ENCODE assay signal across 19 mouse cellular contexts in the genomic region with DNA sequence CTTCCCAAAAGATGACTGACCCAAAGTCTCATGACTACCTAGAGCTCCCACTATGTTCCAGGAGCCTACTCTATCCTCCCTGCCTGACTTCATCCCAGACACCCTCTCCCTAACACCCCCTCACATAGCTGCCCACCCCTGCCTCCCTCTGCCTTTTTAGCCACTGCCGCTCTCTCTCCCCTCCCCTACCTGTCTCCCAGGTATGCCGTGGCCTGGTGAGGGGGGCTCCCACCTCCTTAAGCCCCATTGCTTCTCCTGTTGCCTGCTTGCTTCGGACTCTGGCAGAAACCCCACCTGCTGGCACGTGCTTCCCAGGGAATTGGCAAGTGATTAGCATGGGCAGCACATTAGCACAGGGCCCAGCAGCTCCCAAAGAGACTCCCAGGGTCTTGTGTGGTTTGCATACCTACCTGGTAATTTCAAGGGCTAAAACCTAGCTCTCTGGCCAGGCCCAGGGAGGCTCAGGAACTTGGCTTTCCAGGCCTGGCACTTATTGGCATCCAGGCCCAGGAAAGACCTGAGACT. TPM values are rescaled to one million over a fixed set of nuclear protein-coding genes. Genes with fewer than 3 reads are reported as not detected.
A peak's percentile ranks its signal among the peaks of the same experiment; 100 is the strongest.
DNase-seq lines count a peak whose midpoint lies in the region; ATAC-seq lines count a peak whose summit lies in the region.
"Had no signal": no experiment of that assay in that cellular context is flagged by ENCODE, and none has a peak within 500 bp of the region (broad histone marks: within the 10 kb centered on the region; RNA-seq: fewer than 3 reads in every experiment).

No protein-coding gene starts in this region.

- no peak overlapping the region for H3K27ac ChIP-seq in embryonic facial prominence, embryonic 12.5 days
- H3K27ac ChIP-seq in embryonic facial prominence, embryonic 10.5 days (replicated peaks): no peak overlapping the region
- no peak overlapping the region for H3K27ac ChIP-seq in kidney, embryonic 15.5 days
- H3K27ac ChIP-seq in neural tube, embryonic 15.5 days (replicated peaks): no peak overlapping the region
- H3K27ac ChIP-seq in brown adipose tissue, adult 24 weeks (replicated peaks; ENCODE audit: low read depth, low read length): no peak overlapping the region; the same call in 1 of the 2 replicates
- H3K27ac ChIP-seq: forebrain, embryonic 15.5 days; hindbrain, embryonic 12.5 days; limb, embryonic 15.5 days had no signal

- peaks cover 98% of the 10 kb centered on the region for H3K27me3 ChIP-seq in embryonic facial prominence, embryonic 12.5 days
- peaks cover 100% of the 10 kb centered on the region for H3K27me3 ChIP-seq in embryonic facial prominence, embryonic 10.5 days (replicated peaks; ENCODE audit: low read depth, poor library complexity, severe bottlenecking)
- peaks cover 95% of the 10 kb centered on the region for H3K27me3 ChIP-seq in kidney, embryonic 15.5 days
- peaks cover 91% of the 10 kb centered on the region for H3K27me3 ChIP-seq in neural tube, embryonic 15.5 days (replicated peaks)

- peak overlapping the region; percentile 27; the same call in 1 of the 2 replicates for H3K9ac ChIP-seq in embryonic facial prominence, embryonic 12.5 days
- H3K9ac ChIP-seq in kidney, embryonic 15.5 days: no peak overlapping the region
- H3K9ac ChIP-seq in neural tube, embryonic 15.5 days (replicated peaks): no peak overlapping the region
- H3K9ac ChIP-seq: hindbrain, embryonic 12.5 days; limb, embryonic 15.5 days; liver, postnatal 0 days had no signal

- 26% methylated on average over 4 of the region's 4 CpGs for WGBS in embryonic facial prominence, embryonic 12.5 days
- 28% methylated on average over 4 of the region's 4 CpGs for WGBS in embryonic facial prominence, embryonic 10.5 days
- WGBS in kidney, embryonic 15.5 days: 38% methylated on average over 4 of the region's 4 CpGs
- 43% methylated on average over 4 of the region's 4 CpGs for WGBS in neural tube, embryonic 15.5 days

- H3K4me2 ChIP-seq in embryonic facial prominence, embryonic 12.5 days (replicated peaks): no peak overlapping the region
- peak overlapping the region; percentile 54 for H3K4me2 ChIP-seq in kidney, embryonic 15.5 days
- H3K4me2 ChIP-seq in neural tube, embryonic 15.5 days: no peak overlapping the region

- no peaks in the 10 kb centered on the region for H3K36me3 ChIP-seq in embryonic facial prominence, embryonic 12.5 days
- H3K36me3 ChIP-seq in embryonic facial prominence, embryonic 10.5 days (replicated peaks): no peaks in the 10 kb centered on the region
- no peaks in the 10 kb centered on the region for H3K36me3 ChIP-seq in kidney, embryonic 15.5 days
- no peaks in the 10 kb centered on the region for H3K36me3 ChIP-seq in neural tube, embryonic 15.5 days
- H3K36me3 ChIP-seq: forebrain, embryonic 15.5 days; hindbrain, embryonic 12.5 days; limb, embryonic 15.5 days had no signal

- DNase-seq in embryonic facial prominence, embryonic 10.5 days (ENCODE audit: low spot score): no peak
- no peak for DNase-seq in kidney, postnatal 10 days
- no peak for DNase-seq in neural tube, embryonic 10.5 days (ENCODE audit: extremely low spot score, low spot score)
- no peak for DNase-seq in spleen, postnatal 10 days (ENCODE audit: low spot score in 2 of 2)
- DNase-seq: cerebellum, adult 8-10 months; gastrocnemius, postnatal 14 days; liver, postnatal 0 days; lung, postnatal 14 days; right cerebral cortex, postnatal 4 days had no signal

- H3K4me1 ChIP-seq in embryonic facial prominence, embryonic 12.5 days: peaks cover 32% of the 10 kb centered on the region
- peaks cover 52% of the 10 kb centered on the region for H3K4me1 ChIP-seq in embryonic facial prominence, embryonic 10.5 days
- peaks cover 41% of the 10 kb centered on the region for H3K4me1 ChIP-seq in kidney, embryonic 15.5 days
- H3K4me1 ChIP-seq in neural tube, embryonic 15.5 days: peaks cover 42% of the 10 kb centered on the region
- H3K4me1 ChIP-seq in brown adipose tissue, adult 24 weeks (ENCODE audit: control insufficient read depth, insufficient read depth, insufficient read length, low read length): peaks cover 26% of the 10 kb centered on the region

- no peak for ATAC-seq in embryonic facial prominence, embryonic 12.5 days (ENCODE audit: insufficient number of reproducible peaks, insufficient read depth, low FRiP score, low TSS enrichment)
- no peak for ATAC-seq in kidney, embryonic 15.5 days (replicated peaks; ENCODE audit: low FRiP score)
- ATAC-seq in neural tube, embryonic 15.5 days (ENCODE audit: low FRiP score): no peak
- ATAC-seq: forebrain, embryonic 15.5 days; liver, postnatal 0 days had no signal

- no peaks in the 10 kb centered on the region for H3K9me3 ChIP-seq in embryonic facial prominence, embryonic 12.5 days
- no peaks in the 10 kb centered on the region for H3K9me3 ChIP-seq in embryonic facial prominence, embryonic 10.5 days
- H3K9me3 ChIP-seq in kidney, embryonic 15.5 days (replicated peaks): no peaks in the 10 kb centered on the region
- H3K9me3 ChIP-seq in neural tube, embryonic 15.5 days (replicated peaks): no peaks in the 10 kb centered on the region
- H3K9me3 ChIP-seq: forebrain, embryonic 15.5 days; hindbrain, embryonic 12.5 days; limb, embryonic 15.5 days had no signal

- H3K4me3 ChIP-seq in embryonic facial prominence, embryonic 12.5 days: peak overlapping the region; percentile 25; the same call in 1 of the 2 replicates
- H3K4me3 ChIP-seq in embryonic facial prominence, embryonic 10.5 days: no peak overlapping the region
- H3K4me3 ChIP-seq in kidney, embryonic 15.5 days (replicated peaks): no peak overlapping the region
- H3K4me3 ChIP-seq in neural tube, embryonic 15.5 days (replicated peaks): peak overlapping the region; percentile 31; the same call in 1 of the 2 replicates
- H3K4me3 ChIP-seq in brown adipose tissue, adult 24 weeks (ENCODE audit: insufficient read depth, low read depth, low read length): 0 out of 2 replicates have a peak overlapping the region, but pooled peaks have one; percentile 44

RNA-seq across cellular contexts. Expression of a gene that starts 5.3 kb away (rescaled TPM):
- not detected in 2 replicates for polyA plus RNA-seq in embryonic facial prominence, embryonic 12.5 days (2016; fragmentation: Nextera tagmentation; extraction: Ambion mirVana)
- polyA plus RNA-seq in embryonic facial prominence, embryonic 10.5 days (2016; fragmentation: Nextera tagmentation; extraction: Ambion mirVana): not detected in 2 replicates
- 2.0 TPM in 1 of 2 replicates, not detected in the other for polyA plus RNA-seq in kidney, embryonic 15.5 days (2015; fragmentation: Nextera tagmentation; extraction: Ambion mirVana)
- polyA plus RNA-seq in neural tube, embryonic 15.5 days (2015; fragmentation: Nextera tagmentation; extraction: Ambion mirVana): 0.64 TPM in 1 of 2 replicates, not detected in the other
- polyA plus RNA-seq in brown adipose tissue, adult 24 weeks (2012; ENCODE audit: insufficient read depth, insufficient read length, missing spikeins): 316 and 541 TPM in 2 replicates
- polyA plus RNA-seq: embryonic facial prominence, embryonic 11.5 days; forebrain, embryonic 15.5 days; hindbrain, embryonic 12.5 days; kidney, embryonic 14.5 days; midbrain, postnatal 0 days had no signal

RNA-seq across cellular contexts. Expression of a gene that starts 7.4 kb away (rescaled TPM):
- polyA plus RNA-seq in embryonic facial prominence, embryonic 12.5 days (2016; fragmentation: Nextera tagmentation; extraction: Ambion mirVana): 8.9 and 13.1 TPM in 2 replicates
- 9.5 and 10.0 TPM in 2 replicates for polyA plus RNA-seq in embryonic facial prominence, embryonic 10.5 days (2016; fragmentation: Nextera tagmentation; extraction: Ambion mirVana)
- 22.8 and 23.7 TPM in 2 replicates for polyA plus RNA-seq in kidney, embryonic 15.5 days (2015; fragmentation: Nextera tagmentation; extraction: Ambion mirVana)
- 3.5 and 13.2 TPM in 2 replicates for polyA plus RNA-seq in neural tube, embryonic 15.5 days (2015; fragmentation: Nextera tagmentation; extraction: Ambion mirVana)
- 106 and 152 TPM in 2 replicates for polyA plus RNA-seq in brown adipose tissue, adult 24 weeks (2012; ENCODE audit: insufficient read depth, insufficient read length, missing spikeins)

RNA-seq across cellular contexts. Expression of a gene that starts 12.7 kb away (rescaled TPM):
- polyA plus RNA-seq in embryonic facial prominence, embryonic 12.5 days (2016; fragmentation: Nextera tagmentation; extraction: Ambion mirVana): 4.3 and 5.0 TPM in 2 replicates
- 3.7 and 4.1 TPM in 2 replicates for polyA plus RNA-seq in embryonic facial prominence, embryonic 10.5 days (2016; fragmentation: Nextera tagmentation; extraction: Ambion mirVana)
- 10.1 and 11.4 TPM in 2 replicates for polyA plus RNA-seq in kidney, embryonic 15.5 days (2015; fragmentation: Nextera tagmentation; extraction: Ambion mirVana)
- 1.6 and 15.2 TPM in 2 replicates for polyA plus RNA-seq in neural tube, embryonic 15.5 days (2015; fragmentation: Nextera tagmentation; extraction: Ambion mirVana)
- 8.4 and 26.7 TPM in 2 replicates for polyA plus RNA-seq in brown adipose tissue, adult 24 weeks (2012; ENCODE audit: insufficient read depth, insufficient read length, missing spikeins)

Comparison
In these comparisons a context has a peak if more than half of its experiments do, and no peak if none do; other contexts are left out.
1. H3K4me3 ChIP-seq: peak in embryonic facial prominence, embryonic 12.5 days (single experiment), neural tube, embryonic 15.5 days (single experiment) and brown adipose tissue, adult 24 weeks (single experiment); none in embryonic facial prominence, embryonic 10.5 days (single experiment) and kidney, embryonic 15.5 days (single experiment).
2. RNA of a gene that starts 5.3 kb away (polyA plus RNA-seq): 316 to 541 TPM in brown adipose tissue, adult 24 weeks; 0.64 TPM in neural tube, embryonic 15.5 days, 2.0 TPM in kidney, embryonic 15.5 days, not detected in embryonic facial prominence, embryonic 10.5 days and not detected in embryonic facial prominence, embryonic 12.5 days; every median in the first group is over 100 times any median in the second.